Mouse (Mus musculus): ENCODE measurements at regions not wholly inside any gene's neighbourhood (a gene's known extent, or its start where the extent isn't known, plus 50 kb on each side); places are given as distances from the start of the nearest gene placed in this dataset.
A peak's percentile ranks its signal among the peaks of the same experiment; 100 is the strongest.

DNA sequence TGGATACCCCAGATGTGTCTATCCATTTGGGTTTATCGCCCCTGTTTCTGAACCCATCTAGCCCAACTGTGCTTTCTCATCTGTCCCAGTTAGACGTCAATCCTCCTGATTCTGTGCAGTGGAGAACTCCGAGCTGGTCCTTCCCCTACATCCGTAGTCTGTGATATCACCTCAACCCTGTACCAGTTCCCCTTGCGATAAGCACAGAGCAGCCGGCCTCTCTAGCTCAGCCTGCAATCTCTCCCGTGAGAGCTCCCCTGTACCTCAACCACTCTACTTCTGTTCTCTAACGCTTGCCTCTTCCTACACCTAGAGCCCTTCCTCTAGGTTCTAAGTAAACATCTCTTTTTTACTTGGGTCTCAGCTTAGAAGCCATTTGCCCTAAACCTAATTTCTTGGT, 211.5 kb downstream of the Galc start:
- H3K36me3 ChIP-seq (ENCODE audit: control insufficient read depth, insufficient read depth, low read length) = no peaks in the 10 kb centered on the region
- H3K27me3 ChIP-seq (replicated peaks; ENCODE audit: control insufficient read depth, insufficient read depth, low read length) = no peaks in the 10 kb centered on the region
- no peak for ATAC-seq
- 0 out of 2 replicates have a peak overlapping the region, but pooled peaks have one; percentile 46 for H3K27ac ChIP-seq (ENCODE audit: low read depth, low read length)
- 85% methylated on average over 8 of the region's 8 CpGs for WGBS
- peaks cover 13% of the 10 kb centered on the region; the same call in 1 of the 2 replicates for H3K4me1 ChIP-seq (ENCODE audit: control insufficient read depth, insufficient read depth, low read length)
- no peaks in the 10 kb centered on the region for H3K9me3 ChIP-seq (replicated peaks; ENCODE audit: control insufficient read depth, low read length)
- H3K9ac ChIP-seq (ENCODE audit: low read length) = no peak overlapping the region
- no peak overlapping the region for H3K4me2 ChIP-seq (ENCODE audit: low read length)
- no peak overlapping the region for H3K4me3 ChIP-seq (ENCODE audit: low read depth, low read length)
- no peak for DNase-seq (ENCODE audit: low spot score)

DNA sequence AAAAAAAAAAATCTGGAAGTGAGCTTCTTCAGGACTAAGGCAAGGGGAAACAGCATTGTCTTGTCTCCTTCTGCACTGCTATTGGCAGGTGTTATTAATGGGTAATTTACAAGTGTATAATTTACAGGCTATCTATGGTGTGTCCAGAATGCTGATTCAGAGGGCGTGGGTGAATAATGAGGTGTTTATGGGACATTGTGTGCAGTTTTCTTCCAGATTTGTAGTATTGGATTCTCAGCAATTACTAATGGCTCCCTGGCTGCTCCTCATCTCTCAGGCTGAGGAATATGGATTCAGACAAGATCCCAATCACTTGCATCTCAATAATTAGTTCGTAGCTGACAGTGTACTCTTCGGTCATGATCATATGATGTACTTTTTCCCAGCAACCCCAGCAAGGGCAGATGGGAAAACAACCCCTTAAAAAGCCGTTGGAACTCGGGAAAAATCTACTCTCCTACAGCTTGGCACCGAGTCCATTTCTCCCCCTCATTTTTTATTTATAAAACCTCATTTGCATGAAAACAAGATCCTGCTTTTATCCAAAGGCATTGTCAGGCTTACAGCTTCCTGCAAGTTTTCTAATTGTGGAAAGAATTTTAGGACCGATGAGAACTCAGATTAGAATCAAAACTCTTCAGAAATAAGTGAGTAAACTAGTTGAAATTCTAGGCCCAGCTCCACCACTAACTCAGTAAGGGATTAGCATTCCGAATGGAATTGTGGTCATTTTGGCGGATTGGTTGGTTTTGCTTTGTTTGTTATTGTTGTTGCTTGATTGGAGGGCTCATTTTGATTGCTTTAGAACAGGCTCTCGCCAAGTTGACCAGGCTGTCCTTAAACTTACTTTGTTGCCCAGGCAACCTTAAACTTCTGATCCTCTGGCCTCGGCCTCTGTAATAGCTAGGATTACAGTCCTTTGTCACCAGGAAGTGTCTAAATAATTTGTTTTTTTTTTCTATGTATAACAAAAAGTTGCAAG, 212.5 kb downstream of the Galc start:
- 10% methylated on average over 11 of the region's 11 CpGs for WGBS
- Histone ChIP-seq H3K4me3 (ENCODE audit: low read depth, low read length) (no peak overlapping the region), H3K4me2 (ENCODE audit: low read length) (peak overlapping the region; percentile 7; the same call in 1 of the 2 replicates), H3K36me3 (ENCODE audit: control insufficient read depth, insufficient read depth, low read length) (no peaks in the 10 kb centered on the region), H3K9ac (ENCODE audit: low read length) (no peak overlapping the region), H3K4me1 (ENCODE audit: control insufficient read depth, insufficient read depth, low read length) (peaks cover 13% of the 10 kb centered on the region; the same call in 1 of the 2 replicates), H3K27me3 (replicated peaks; ENCODE audit: control insufficient read depth, insufficient read depth, low read length) (no peaks in the 10 kb centered on the region), H3K27ac (ENCODE audit: low read depth, low read length) (peak overlapping the region; percentile 69; the same call in 1 of the 2 replicates), H3K9me3 (replicated peaks; ENCODE audit: control insufficient read depth, low read length) (no peaks in the 10 kb centered on the region)
- DNase-seq (ENCODE audit: low spot score) = peak; percentile 82
- peak; percentile 71 for ATAC-seq

DNA sequence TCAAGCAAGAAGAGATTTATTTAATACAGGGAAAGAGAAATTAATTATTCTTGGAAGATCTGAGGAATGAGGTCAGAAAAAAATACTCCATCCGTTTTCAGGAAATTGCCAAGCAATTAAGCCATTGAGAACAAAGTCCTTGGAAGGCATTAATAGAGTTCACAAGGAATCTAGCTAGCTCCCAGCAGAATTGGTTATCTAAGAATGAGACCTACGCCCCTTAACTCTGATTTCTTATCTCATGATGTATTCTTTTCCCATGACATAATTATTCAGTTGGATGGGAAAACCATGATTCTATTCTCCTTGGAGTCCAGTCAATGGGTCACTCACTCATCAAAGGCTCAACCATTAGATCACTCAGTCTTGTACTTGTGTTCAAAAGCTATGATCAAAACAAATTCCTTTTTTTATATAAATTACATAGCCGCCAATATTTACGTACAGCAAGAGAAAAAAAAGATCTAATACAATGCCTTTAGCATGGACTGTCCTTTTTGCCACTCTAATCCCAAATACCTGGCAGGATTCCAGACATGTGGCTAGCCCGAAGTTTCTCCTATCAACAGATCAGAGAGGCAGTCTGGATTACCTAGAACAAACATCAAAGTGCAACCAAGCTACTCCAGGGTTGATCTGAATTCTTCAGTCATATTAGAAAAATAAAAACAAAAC, 213.3 kb downstream of the Galc start:
- peaks cover 13% of the 10 kb centered on the region; the same call in 1 of the 2 replicates for H3K4me1 ChIP-seq (ENCODE audit: control insufficient read depth, insufficient read depth, low read length)
- no peaks in the 10 kb centered on the region for H3K36me3 ChIP-seq (ENCODE audit: control insufficient read depth, insufficient read depth, low read length)
- H3K27me3 ChIP-seq (replicated peaks; ENCODE audit: control insufficient read depth, insufficient read depth, low read length) = no peaks in the 10 kb centered on the region
- no peaks in the 10 kb centered on the region for H3K9me3 ChIP-seq (replicated peaks; ENCODE audit: control insufficient read depth, low read length)
- H3K4me2 ChIP-seq (ENCODE audit: low read length) = no peak overlapping the region
- ATAC-seq (peak; percentile 52), DNase-seq (ENCODE audit: low spot score) (peak; percentile 67)
- H3K27ac ChIP-seq (ENCODE audit: low read depth, low read length) = peak overlapping the region; percentile 69; the same call in 1 of the 2 replicates
- H3K4me3 ChIP-seq (ENCODE audit: low read depth, low read length) = no peak overlapping the region
- 27% methylated on average over 5 of the region's 5 CpGs for WGBS
- no peak overlapping the region for H3K9ac ChIP-seq (ENCODE audit: low read length)

DNA sequence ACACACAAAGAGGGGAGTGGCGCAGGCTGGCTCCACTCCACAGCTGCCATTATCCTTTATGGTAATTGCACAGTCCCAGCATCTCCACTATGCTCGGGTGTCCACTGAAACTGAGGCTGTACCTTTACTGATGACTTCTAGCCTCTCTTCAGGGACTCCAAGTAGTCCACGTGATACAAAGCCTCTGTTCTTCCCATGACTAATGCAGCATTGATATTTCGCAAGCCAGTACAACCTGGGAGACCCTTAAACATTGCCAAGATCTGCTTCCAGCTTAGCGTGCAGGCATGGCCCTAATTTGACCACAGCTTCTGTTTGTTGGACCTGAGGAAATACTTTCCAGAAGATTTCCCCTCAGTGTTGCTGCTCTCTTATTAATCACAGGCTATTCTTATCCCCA, 215.8 kb downstream of the Galc start:
- ATAC-seq = no peak

DNA sequence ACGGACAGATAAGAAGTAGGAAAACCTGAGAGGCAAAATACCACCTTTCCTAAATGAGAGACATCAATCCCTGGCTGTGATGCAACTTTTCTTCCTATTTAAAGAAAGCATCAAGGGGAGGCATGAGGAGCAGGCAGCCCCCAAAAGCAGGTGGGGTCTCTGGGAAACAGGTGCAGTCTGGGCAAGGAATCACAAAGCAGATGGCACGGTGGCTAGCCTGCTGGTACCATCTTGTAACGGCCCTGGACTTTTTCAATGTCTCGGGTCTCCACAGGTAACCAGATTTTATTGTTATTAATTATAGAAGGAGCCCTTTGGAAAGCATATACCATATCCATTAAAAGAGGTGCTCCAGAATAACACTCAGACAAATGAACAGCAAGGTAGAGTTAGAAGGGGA, 219.6 kb downstream of the Galc start:
- no peak overlapping the region for H3K9ac ChIP-seq (ENCODE audit: low read length)
- no peak for ATAC-seq
- H3K4me1 ChIP-seq (ENCODE audit: control insufficient read depth, insufficient read depth, low read length) = no peaks in the 10 kb centered on the region
- no peak overlapping the region for H3K4me3 ChIP-seq (ENCODE audit: low read depth, low read length)
- DNase-seq (ENCODE audit: low spot score) = no peak
- H3K4me2 ChIP-seq (ENCODE audit: low read length) = no peak overlapping the region
- no peak overlapping the region for H3K27ac ChIP-seq (ENCODE audit: low read depth, low read length)
- H3K36me3 ChIP-seq (ENCODE audit: control insufficient read depth, insufficient read depth, low read length) = no peaks in the 10 kb centered on the region
- 87% methylated on average over 4 of the region's 4 CpGs for WGBS
- H3K9me3 ChIP-seq (replicated peaks; ENCODE audit: control insufficient read depth, low read length) = no peaks in the 10 kb centered on the region
- H3K27me3 ChIP-seq (replicated peaks; ENCODE audit: control insufficient read depth, insufficient read depth, low read length) = no peaks in the 10 kb centered on the region

More for the DNA sequence above, 215.8 kb downstream of the Galc start:
- Histone ChIP-seq H3K4me3 (ENCODE audit: low read depth, low read length) (no peak overlapping the region), H3K27me3 (replicated peaks; ENCODE audit: control insufficient read depth, insufficient read depth, low read length) (no peaks in the 10 kb centered on the region), H3K4me2 (ENCODE audit: low read length) (no peak overlapping the region), H3K9me3 (replicated peaks; ENCODE audit: control insufficient read depth, low read length) (no peaks in the 10 kb centered on the region), H3K4me1 (ENCODE audit: control insufficient read depth, insufficient read depth, low read length) (peaks cover 7% of the 10 kb centered on the region; the same call in 1 of the 2 replicates), H3K27ac (ENCODE audit: low read depth, low read length) (no peak overlapping the region), H3K36me3 (ENCODE audit: control insufficient read depth, insufficient read depth, low read length) (no peaks in the 10 kb centered on the region), H3K9ac (ENCODE audit: low read length) (no peak overlapping the region)
- WGBS = 71% methylated on average over 5 of the region's 5 CpGs
- DNase-seq (ENCODE audit: low spot score) = no peak

DNA sequence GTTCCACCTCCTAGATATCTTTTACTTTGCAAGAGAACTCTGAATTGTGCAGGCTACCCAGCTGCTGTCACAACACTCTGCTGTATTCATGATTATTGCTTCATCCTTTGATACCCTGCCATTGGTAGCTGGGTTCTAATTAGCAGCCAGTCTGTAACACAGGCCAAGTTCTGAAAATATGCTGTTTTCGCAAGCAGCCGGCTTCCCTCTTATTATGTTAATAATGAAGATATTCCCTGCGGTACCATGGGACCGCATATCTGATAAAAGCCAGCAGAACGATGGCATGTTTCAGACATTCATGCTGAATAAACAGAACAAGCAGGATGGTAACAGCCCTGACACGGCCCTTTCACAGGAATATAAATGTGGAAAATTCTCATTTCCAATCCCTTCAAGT, 235.6 kb downstream of the Galc start:
- 14% methylated on average over 6 of the region's 6 CpGs for WGBS
- Histone ChIP-seq H3K9ac (ENCODE audit: low read length) (no peak overlapping the region), H3K4me3 (ENCODE audit: low read depth, low read length) (no peak overlapping the region), H3K9me3 (replicated peaks; ENCODE audit: control insufficient read depth, low read length) (no peaks in the 10 kb centered on the region), H3K27ac (ENCODE audit: low read depth, low read length) (peak overlapping the region; percentile 52), H3K4me1 (ENCODE audit: control insufficient read depth, insufficient read depth, low read length) (peaks cover 15% of the 10 kb centered on the region), H3K27me3 (replicated peaks; ENCODE audit: control insufficient read depth, insufficient read depth, low read length) (no peaks in the 10 kb centered on the region), H3K36me3 (ENCODE audit: control insufficient read depth, insufficient read depth, low read length) (no peaks in the 10 kb centered on the region), H3K4me2 (ENCODE audit: low read length) (0 out of 2 replicates have a peak overlapping the region, but pooled peaks have one; percentile 3)
- peak; percentile 95 for ATAC-seq
- DNase-seq (ENCODE audit: low spot score) = peak; percentile 88

DNA sequence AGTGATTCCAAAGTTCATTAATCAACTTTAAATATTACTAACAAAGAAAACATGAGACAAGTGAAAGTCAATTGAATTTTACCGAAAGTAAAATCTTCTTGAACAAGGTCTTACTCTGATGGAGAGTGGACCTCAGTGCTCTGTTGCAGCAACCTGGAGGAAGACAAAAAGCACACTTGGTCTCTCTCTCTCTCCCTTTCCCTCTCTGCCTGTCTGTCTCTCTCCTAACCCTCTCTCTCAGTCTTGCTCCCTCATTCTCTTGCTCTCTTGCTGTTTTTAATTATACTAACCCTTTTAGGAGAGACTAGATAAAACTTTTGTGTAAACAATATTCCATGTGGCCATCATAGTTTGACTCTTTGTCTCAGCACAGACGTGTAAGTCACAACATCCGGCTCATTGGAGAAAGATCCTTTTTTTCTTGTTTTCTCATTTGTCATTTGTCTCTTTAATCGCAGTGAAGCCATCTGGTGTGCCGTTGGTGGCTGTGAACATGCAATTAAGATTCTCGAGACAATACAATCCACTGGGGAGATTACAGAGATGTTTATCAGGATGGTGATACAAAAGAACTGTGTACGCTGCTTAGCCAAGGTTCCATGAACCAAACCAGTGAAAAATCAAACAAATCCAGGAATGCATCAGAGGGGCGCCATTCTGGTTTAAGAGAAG, 244.5 kb downstream of the Galc start:
- Histone ChIP-seq H3K4me1 (ENCODE audit: control insufficient read depth, insufficient read depth, low read length) (no peaks in the 10 kb centered on the region), H3K36me3 (ENCODE audit: control insufficient read depth, insufficient read depth, low read length) (no peaks in the 10 kb centered on the region), H3K9ac (ENCODE audit: low read length) (no peak overlapping the region), H3K27me3 (replicated peaks; ENCODE audit: control insufficient read depth, insufficient read depth, low read length) (no peaks in the 10 kb centered on the region), H3K27ac (ENCODE audit: low read depth, low read length) (no peak overlapping the region), H3K4me2 (ENCODE audit: low read length) (no peak overlapping the region), H3K9me3 (replicated peaks; ENCODE audit: control insufficient read depth, low read length) (no peaks in the 10 kb centered on the region), H3K4me3 (ENCODE audit: low read depth, low read length) (no peak overlapping the region)
- DNase-seq (ENCODE audit: low spot score) (peak; percentile 74), ATAC-seq (peak; percentile 68)
- 45% methylated on average over 8 of the region's 8 CpGs for WGBS

DNA sequence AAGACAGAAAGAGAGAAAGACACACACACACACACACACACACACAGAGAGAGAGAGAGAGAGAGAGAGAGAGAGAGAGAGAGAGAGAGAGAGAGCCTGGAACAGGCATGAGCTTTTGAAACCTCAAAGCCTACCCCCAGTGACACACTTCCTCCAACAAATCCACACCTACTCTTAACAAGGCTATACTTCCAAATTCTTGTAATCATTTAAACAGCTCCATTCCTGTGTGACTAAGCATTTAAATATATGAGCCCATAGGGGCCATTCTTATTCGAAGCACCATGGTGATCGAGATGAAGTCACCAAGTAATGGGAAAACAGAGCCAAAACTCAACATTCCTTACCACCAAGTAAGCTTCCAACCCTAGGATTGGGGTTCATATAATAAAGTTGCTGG, 250.1 kb downstream of the Galc start:
- ATAC-seq = no peak

More for the DNA sequence above, 250.1 kb downstream of the Galc start:
- 86% methylated on average over 2 of the region's 2 CpGs for WGBS
- Histone ChIP-seq H3K36me3 (ENCODE audit: control insufficient read depth, insufficient read depth, low read length) (no peaks in the 10 kb centered on the region), H3K4me1 (ENCODE audit: control insufficient read depth, insufficient read depth, low read length) (no peaks in the 10 kb centered on the region), H3K27ac (ENCODE audit: low read depth, low read length) (no peak overlapping the region), H3K4me2 (ENCODE audit: low read length) (no peak overlapping the region), H3K9me3 (replicated peaks; ENCODE audit: control insufficient read depth, low read length) (no peaks in the 10 kb centered on the region), H3K4me3 (ENCODE audit: low read depth, low read length) (no peak overlapping the region), H3K9ac (ENCODE audit: low read length) (no peak overlapping the region), H3K27me3 (replicated peaks; ENCODE audit: control insufficient read depth, insufficient read depth, low read length) (no peaks in the 10 kb centered on the region)
- no peak for DNase-seq (ENCODE audit: low spot score)
